Mouse (Mus musculus) liver, adult 2 months (tissue): ENCODE measurements around the gene Treml2. TPM values are rescaled to one million over a fixed set of nuclear protein-coding genes. Genes with fewer than 3 reads are reported as not detected.
"Not testable (repeated sequence)": the region's sequence is repeated elsewhere in the genome, so short reads cannot be mapped to it uniquely, and the experiment has no call there.

Experiments used
- DNase-seq: peaks from one replicate; pipeline ENCODE4 v3.0.0-alpha.2; 2011; ENCODE audit warnings: low read depth, low spot score; ENCODE audit errors: extremely low read depth
- H3K27ac ChIP-seq: fragments of 200-500 bp; replicated peaks from 2 replicates; pipeline ENCODE4 v1.5.1; 2012; ENCODE audit warnings: low read depth, mild to moderate bottlenecking, control low read depth, inconsistent platforms, low read length; ENCODE audit not compliant: insufficient read depth
- H3K27me3 ChIP-seq: fragments of 200-500 bp; 2 replicates; pipeline ENCODE4 v1.6.1; 2012; ENCODE audit warnings: mild to moderate bottlenecking, moderate library complexity, low read length, inconsistent platforms; ENCODE audit not compliant: control insufficient read depth, insufficient read depth
- H3K36me3 ChIP-seq: fragments of 200-500 bp; 2 replicates; pipeline ENCODE4 v1.6.1; 2012; ENCODE audit warnings: low read length, inconsistent platforms; ENCODE audit not compliant: control insufficient read depth, insufficient read depth
- H3K4me1 ChIP-seq: fragments of 200-500 bp; 2 replicates; pipeline ENCODE4 v1.6.1; 2011; ENCODE audit warnings: low read length; ENCODE audit not compliant: control insufficient read depth, insufficient read depth
- H3K4me3 ChIP-seq: fragments of 200-500 bp; 2 replicates; pipeline ENCODE4 v1.5.1; 2011; ENCODE audit warnings: low read depth, mild to moderate bottlenecking, control low read depth, low read length, moderate library complexity; ENCODE audit not compliant: insufficient read depth
- H3K79me2 ChIP-seq: fragments of 200-500 bp; 2 replicates; pipeline ENCODE4 v1.6.1; 2012; ENCODE audit warnings: inconsistent platforms, mild to moderate bottlenecking, low read length, moderate library complexity; ENCODE audit not compliant: control insufficient read depth, insufficient read depth
- H3K9ac ChIP-seq: fragments of 200-500 bp; 2 replicates; pipeline ENCODE4 v1.6.1; 2012; ENCODE audit warnings: low read depth, mild to moderate bottlenecking, control low read depth, inconsistent platforms, low read length
- CTCF ChIP-seq: fragments of 200-500 bp; IDR thresholded peaks from 2 replicates; pipeline ENCODE4 v1.5.1; 2011; ENCODE audit warnings: low read depth, low read length, control low read depth
- POLR2A ChIP-seq: fragments of 200-500 bp; IDR thresholded peaks from 2 replicates; pipeline ENCODE4 v1.6.1; 2011; ENCODE audit warnings: low read length, control low read depth; ENCODE audit not compliant: insufficient read depth; ENCODE audit errors: extremely low read depth
- WGBS: fragments of 180-500 bp; shearing (Covaris S2); methylation state at CpG from one replicate; pipeline ENCODE4 v1.1.7; 2018; 5-methylcytosine and 5-hydroxymethylcytosine counted together
- polyA plus RNA-seq: library from polyadenylated mRNA; depleted of rRNA; stranded (reverse); fragments of >200 nt; gene quantifications from 2 replicates; pipeline ENCODE4 v1.2.3, GENCODE M21; 2012
- total RNA-seq: library from RNA; depleted of rRNA; stranded (reverse); fragments of >200 nt; gene quantifications from 2 replicates; pipeline ENCODE4 v1.2.3, GENCODE M21; 2014

Treml2 gene
- total and polyA plus RNA-seq, 2 experiments: 0.09 to 0.26 TPM

GRCm38 (mm10) chr17:48343065-48343464 lies 43.8 kb downstream of the Treml2 start:
- DNase-seq: no peak
- WGBS: 91% methylated on average over 2 of the region's 2 CpGs
- H3K9ac ChIP-seq: no peak overlapping the region
- H3K4me3 ChIP-seq: no peak overlapping the region
- H3K36me3 ChIP-seq: no peaks in the 10 kb centered on the region
- H3K27ac ChIP-seq: no peak overlapping the region
- no peaks in the 10 kb centered on the region for H3K27me3 ChIP-seq
- no peak for TF ChIP-seq POLR2A
- no peak for TF ChIP-seq CTCF
- H3K79me2 ChIP-seq: no peaks in the 10 kb centered on the region
- no peaks in the 10 kb centered on the region for H3K4me1 ChIP-seq

- Histone ChIP-seq H3K27ac (no peak overlapping the region), H3K4me3 (no peak overlapping the region), H3K9ac (no peak overlapping the region), H3K27me3 (no peaks in the 10 kb centered on the region), H3K36me3 (no peaks in the 10 kb centered on the region), H3K79me2 (no peaks in the 10 kb centered on the region), H3K4me1 (no peaks in the 10 kb centered on the region)
- DNase-seq: no peak
- 80% methylated on average over 4 of the region's 4 CpGs for WGBS
- TF ChIP-seq CTCF (no peak), POLR2A (no peak)
These were observed 46.5 kb downstream of the Treml2 start for GRCm38 (mm10) chr17:48345824-48346223.

- Histone ChIP-seq H3K27me3 (no peaks in the 10 kb centered on the region), H3K79me2 (no peaks in the 10 kb centered on the region), H3K4me3 (no peak within 1 kb of the TSS), H3K36me3 (no peaks in the 10 kb centered on the region), H3K27ac (no peak within 1 kb of the TSS), H3K4me1 (no peaks in the 10 kb centered on the region), H3K9ac (no peak within 1 kb of the TSS)
- 61% methylated on average over 5 of the region's 5 CpGs for WGBS
- TF ChIP-seq POLR2A (no peak), CTCF (no peak)
- no peak for DNase-seq
These were observed 46.9 kb downstream of the Treml2 start, which contains the start of gene Trem2 for GRCm38 (mm10) chr17:48346231-48346630. Trem2 (plus strand) TSS chr17:48346401.

GRCm38 (mm10) chr17:48346834-48347233 lies 47.5 kb downstream of the Treml2 start:
- Histone ChIP-seq H3K27me3 (no peaks in the 10 kb centered on the region), H3K4me3 (no peak overlapping the region), H3K27ac (no peak overlapping the region), H3K4me1 (no peaks in the 10 kb centered on the region), H3K79me2 (no peaks in the 10 kb centered on the region), H3K9ac (no peak overlapping the region), H3K36me3 (no peaks in the 10 kb centered on the region)
- 65% methylated on average over 4 of the region's 4 CpGs for WGBS
- TF ChIP-seq CTCF (no peak), POLR2A (no peak)
- DNase-seq: no peak

GRCm38 (mm10) chr17:48347287-48347686 lies 48.0 kb downstream of the Treml2 start:
- DNase-seq: peak; percentile 14
- 63% methylated on average over 2 of the region's 2 CpGs for WGBS
- no peaks in the 10 kb centered on the region for H3K27me3 ChIP-seq
- H3K4me3 ChIP-seq: no peak overlapping the region
- TF ChIP-seq CTCF (no peak), POLR2A (no peak)
- H3K4me1 ChIP-seq: no peaks in the 10 kb centered on the region
- no peak overlapping the region for H3K27ac ChIP-seq
- H3K9ac ChIP-seq: no peak overlapping the region
- H3K36me3 ChIP-seq: no peaks in the 10 kb centered on the region
- no peaks in the 10 kb centered on the region for H3K79me2 ChIP-seq

GRCm38 (mm10) chr17:48350681-48351193 lies 51.4 kb downstream of the Treml2 start:
- no peak for DNase-seq
- H3K27ac ChIP-seq: no peak overlapping the region
- H3K27me3 ChIP-seq: no peaks in the 10 kb centered on the region
- H3K4me3 ChIP-seq: no peak overlapping the region
- H3K4me1 ChIP-seq: no peaks in the 10 kb centered on the region
- no peaks in the 10 kb centered on the region for H3K79me2 ChIP-seq
- WGBS: 68% methylated on average over 5 of the region's 5 CpGs
- no peak for TF ChIP-seq CTCF
- TF ChIP-seq POLR2A: no peak
- H3K9ac ChIP-seq: no peak overlapping the region
- H3K36me3 ChIP-seq: no peaks in the 10 kb centered on the region

GRCm38 (mm10) chr17:48352976-48353375 lies 53.7 kb downstream of the Treml2 start:
- not testable (repeated sequence) for DNase-seq, H3K79me2 ChIP-seq, H3K36me3 ChIP-seq, H3K4me1 ChIP-seq, H3K9ac ChIP-seq, H3K27me3 ChIP-seq, H3K27ac ChIP-seq, H3K4me3 ChIP-seq
- WGBS: 83% methylated on average over 7 of the region's 7 CpGs
